Mouse (Mus musculus): ENCODE measurements around the gene Rbbp8nl. TPM values are rescaled to one million over a fixed set of nuclear protein-coding genes. Genes with fewer than 3 reads are reported as not detected.

Gene Rbbp8nl
- not detected in 2 replicates for polyA plus RNA-seq (2015; fragmentation: Nextera tagmentation; extraction: Ambion mirVana)

- no peak within 1 kb of the TSS for H3K27ac ChIP-seq (ENCODE audit: low read depth, low read length)
- no peaks in the 10 kb centered on the region for H3K4me1 ChIP-seq (ENCODE audit: control insufficient read depth, insufficient read depth, low read depth, low read length)
- H3K9me3 ChIP-seq (ENCODE audit: control insufficient read depth, low read length): no peaks in the 10 kb centered on the region
- H3K27me3 ChIP-seq (replicated peaks; ENCODE audit: control insufficient read depth, insufficient read depth, low read length): no peaks in the 10 kb centered on the region
- no peak within 1 kb of the TSS for H3K4me3 ChIP-seq (ENCODE audit: low read length)
- 51% methylated on average over 16 of the region's 16 CpGs for WGBS
- no peak within 1 kb of the TSS for H3K9ac ChIP-seq (ENCODE audit: low read depth, low read length)
- H3K36me3 ChIP-seq (ENCODE audit: control insufficient read depth, insufficient read depth, low read length): no peaks in the 10 kb centered on the region
- H3K4me2 ChIP-seq (ENCODE audit: low read length): no peak within 1 kb of the TSS
- ATAC-seq: no peak
These were observed at the start of gene Rbbp8nl for GRCm38 (mm10) chr2:180289440-180290108. TSS of gene Rbbp8nl (minus strand) at chr2:180289879.

- Histone ChIP-seq H3K4me1 (ENCODE audit: control insufficient read depth, insufficient read depth, low read depth, low read length) (peaks cover 13% of the 10 kb centered on the region), H3K27ac (ENCODE audit: low read depth, low read length) (no peak within 1 kb of the TSS), H3K4me3 (ENCODE audit: low read length) (peak within 1 kb of the TSS; percentile 32), H3K4me2 (ENCODE audit: low read length) (peak within 1 kb of the TSS; percentile 55), H3K9me3 (ENCODE audit: control insufficient read depth, low read length) (no peaks in the 10 kb centered on the region), H3K36me3 (ENCODE audit: control insufficient read depth, insufficient read depth, low read length) (no peaks in the 10 kb centered on the region), H3K27me3 (replicated peaks; ENCODE audit: control insufficient read depth, insufficient read depth, low read length) (peaks cover 45% of the 10 kb centered on the region), H3K9ac (ENCODE audit: low read depth, low read length) (peak within 1 kb of the TSS; percentile 41)
- ATAC-seq: no peak
- WGBS: under 1% methylated on average over 31 of the region's 33 CpGs
These were observed 44.9 kb upstream of the Rbbp8nl start, which contains the start of gene Gata5 for GRCm38 (mm10) chr2:180334551-180334986. TSS of gene Gata5 (minus strand) at chr2:180334699.

DNA sequence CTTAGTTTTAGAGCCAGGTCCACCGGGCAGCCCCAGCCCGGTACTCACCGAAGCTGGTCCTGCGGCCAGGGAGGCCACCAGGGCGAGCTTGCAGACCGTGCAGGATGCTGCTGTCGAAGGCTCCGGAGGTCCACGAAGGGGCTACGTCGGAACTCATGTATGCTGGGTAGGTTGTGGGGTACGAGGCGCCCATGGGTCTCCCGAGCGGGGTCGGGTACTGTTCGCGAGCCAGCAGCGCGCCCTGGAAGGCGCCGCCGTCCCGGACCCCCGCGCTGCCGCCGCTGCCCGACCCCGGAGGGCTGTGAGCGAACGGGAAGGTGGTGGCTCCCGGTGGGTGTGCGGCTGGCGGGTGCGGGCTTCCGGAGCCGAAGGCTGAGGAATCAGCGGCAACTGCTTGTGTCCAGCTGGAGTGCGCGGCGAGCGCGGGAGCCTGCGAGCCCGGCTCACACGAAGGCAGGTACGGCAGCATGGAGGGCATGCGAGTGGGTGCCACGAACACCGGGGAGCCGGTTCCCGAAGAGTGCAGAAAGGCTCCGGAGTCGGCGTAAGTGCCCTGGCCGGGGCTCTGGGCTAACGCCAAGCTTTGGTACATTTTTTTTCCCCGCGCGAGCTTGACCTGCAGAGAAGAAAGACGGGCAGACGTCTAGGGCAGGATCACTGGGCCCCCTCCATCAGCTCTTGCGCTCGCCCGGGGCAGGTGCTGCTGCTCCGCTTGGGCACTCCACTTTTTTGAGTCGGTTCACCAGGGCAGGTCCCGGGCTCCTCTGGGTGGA lies 44.3 kb upstream of the Rbbp8nl start:
- WGBS: under 1% methylated on average over 55 of the region's 69 CpGs
- Histone ChIP-seq H3K4me3 (ENCODE audit: low read length) (peak overlapping the region; percentile 32), H3K9ac (ENCODE audit: low read depth, low read length) (peak overlapping the region; percentile 41), H3K4me2 (ENCODE audit: low read length) (peak overlapping the region; percentile 55), H3K27me3 (replicated peaks; ENCODE audit: control insufficient read depth, insufficient read depth, low read length) (peaks cover 45% of the 10 kb centered on the region), H3K4me1 (ENCODE audit: control insufficient read depth, insufficient read depth, low read depth, low read length) (peaks cover 13% of the 10 kb centered on the region), H3K27ac (ENCODE audit: low read depth, low read length) (no peak overlapping the region), H3K9me3 (ENCODE audit: control insufficient read depth, low read length) (no peaks in the 10 kb centered on the region), H3K36me3 (ENCODE audit: control insufficient read depth, insufficient read depth, low read length) (no peaks in the 10 kb centered on the region)
- no peak for ATAC-seq

DNA sequence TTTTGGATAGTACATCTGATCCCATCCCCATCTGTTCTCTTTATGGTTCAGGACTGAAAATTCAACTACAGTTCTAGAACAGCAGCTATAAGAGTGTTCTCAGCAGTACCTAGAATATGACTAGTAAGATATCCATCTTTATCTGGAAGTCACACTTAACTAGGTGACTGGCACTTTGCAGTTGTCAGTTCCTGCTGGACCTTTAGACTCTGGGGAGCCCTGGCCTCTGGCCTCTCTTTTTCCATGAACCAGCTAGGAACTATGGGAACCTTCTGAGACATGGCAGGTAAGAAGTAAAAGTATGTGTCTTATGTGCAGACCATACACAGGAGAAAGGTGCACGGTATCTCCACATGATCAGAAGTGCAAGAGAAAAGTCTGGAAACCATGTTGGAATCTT lies 39.8 kb upstream of the Rbbp8nl start:
- H3K36me3 ChIP-seq (ENCODE audit: control insufficient read depth, insufficient read depth, low read length): no peaks in the 10 kb centered on the region
- H3K9me3 ChIP-seq (ENCODE audit: control insufficient read depth, low read length): no peaks in the 10 kb centered on the region
- no peak overlapping the region for H3K4me3 ChIP-seq (ENCODE audit: low read length)
- WGBS: 100% methylated on average over 1 of the region's 1 CpGs
- H3K27ac ChIP-seq (ENCODE audit: low read depth, low read length): no peak overlapping the region
- no peak overlapping the region for H3K4me2 ChIP-seq (ENCODE audit: low read length)
- peaks cover 25% of the 10 kb centered on the region for H3K27me3 ChIP-seq (replicated peaks; ENCODE audit: control insufficient read depth, insufficient read depth, low read length)
- H3K4me1 ChIP-seq (ENCODE audit: control insufficient read depth, insufficient read depth, low read depth, low read length): peaks cover 9% of the 10 kb centered on the region
- H3K9ac ChIP-seq (ENCODE audit: low read depth, low read length): no peak overlapping the region
- no peak for ATAC-seq

GRCm38 (mm10) chr2:180322674-180323355 lies 33.1 kb upstream of the Rbbp8nl start:
- Histone ChIP-seq H3K4me3 (ENCODE audit: low read length) (no peak overlapping the region), H3K4me2 (ENCODE audit: low read length) (no peak overlapping the region), H3K27ac (ENCODE audit: low read depth, low read length) (no peak overlapping the region), H3K9me3 (ENCODE audit: control insufficient read depth, low read length) (no peaks in the 10 kb centered on the region), H3K27me3 (replicated peaks; ENCODE audit: control insufficient read depth, insufficient read depth, low read length) (no peaks in the 10 kb centered on the region), H3K9ac (ENCODE audit: low read depth, low read length) (no peak overlapping the region), H3K36me3 (ENCODE audit: control insufficient read depth, insufficient read depth, low read length) (no peaks in the 10 kb centered on the region), H3K4me1 (ENCODE audit: control insufficient read depth, insufficient read depth, low read depth, low read length) (no peaks in the 10 kb centered on the region)
- 34% methylated on average over 13 of the region's 14 CpGs for WGBS
- ATAC-seq: no peak

- Histone ChIP-seq H3K27ac (ENCODE audit: low read depth, low read length) (no peak overlapping the region), H3K4me3 (ENCODE audit: low read length) (no peak overlapping the region), H3K27me3 (replicated peaks; ENCODE audit: control insufficient read depth, insufficient read depth, low read length) (no peaks in the 10 kb centered on the region), H3K4me2 (ENCODE audit: low read length) (no peak overlapping the region), H3K4me1 (ENCODE audit: control insufficient read depth, insufficient read depth, low read depth, low read length) (no peaks in the 10 kb centered on the region), H3K9ac (ENCODE audit: low read depth, low read length) (no peak overlapping the region), H3K9me3 (ENCODE audit: control insufficient read depth, low read length) (no peaks in the 10 kb centered on the region), H3K36me3 (ENCODE audit: control insufficient read depth, insufficient read depth, low read length) (no peaks in the 10 kb centered on the region)
- ATAC-seq: no peak
- 75% methylated on average over 4 of the region's 4 CpGs for whole genome bisulfite sequencing
These were observed 30.5 kb upstream of the Rbbp8nl start for GRCm38 (mm10) chr2:180320216-180320615.

GRCm38 (mm10) chr2:180317591-180317990 lies 27.9 kb upstream of the Rbbp8nl start:
- Histone ChIP-seq H3K4me2 (ENCODE audit: low read length) (no peak overlapping the region), H3K4me1 (ENCODE audit: control insufficient read depth, insufficient read depth, low read depth, low read length) (no peaks in the 10 kb centered on the region), H3K36me3 (ENCODE audit: control insufficient read depth, insufficient read depth, low read length) (no peaks in the 10 kb centered on the region), H3K4me3 (ENCODE audit: low read length) (no peak overlapping the region), H3K27ac (ENCODE audit: low read depth, low read length) (no peak overlapping the region), H3K9ac (ENCODE audit: low read depth, low read length) (no peak overlapping the region), H3K9me3 (ENCODE audit: control insufficient read depth, low read length) (no peaks in the 10 kb centered on the region), H3K27me3 (replicated peaks; ENCODE audit: control insufficient read depth, insufficient read depth, low read length) (no peaks in the 10 kb centered on the region)
- no peak for ATAC-seq
- WGBS: 81% methylated on average over 7 of the region's 7 CpGs

GRCm38 (mm10) chr2:180314292-180314691 lies 24.6 kb upstream of the Rbbp8nl start:
- Histone ChIP-seq H3K4me1 (ENCODE audit: control insufficient read depth, insufficient read depth, low read depth, low read length) (no peaks in the 10 kb centered on the region), H3K4me3 (ENCODE audit: low read length) (no peak overlapping the region), H3K9ac (ENCODE audit: low read depth, low read length) (no peak overlapping the region), H3K36me3 (ENCODE audit: control insufficient read depth, insufficient read depth, low read length) (no peaks in the 10 kb centered on the region), H3K27me3 (replicated peaks; ENCODE audit: control insufficient read depth, insufficient read depth, low read length) (no peaks in the 10 kb centered on the region), H3K27ac (ENCODE audit: low read depth, low read length) (no peak overlapping the region), H3K4me2 (ENCODE audit: low read length) (no peak overlapping the region), H3K9me3 (ENCODE audit: control insufficient read depth, low read length) (no peaks in the 10 kb centered on the region)
- 86% methylated on average over 2 of the region's 2 CpGs for WGBS
- ATAC-seq: no peak

DNA sequence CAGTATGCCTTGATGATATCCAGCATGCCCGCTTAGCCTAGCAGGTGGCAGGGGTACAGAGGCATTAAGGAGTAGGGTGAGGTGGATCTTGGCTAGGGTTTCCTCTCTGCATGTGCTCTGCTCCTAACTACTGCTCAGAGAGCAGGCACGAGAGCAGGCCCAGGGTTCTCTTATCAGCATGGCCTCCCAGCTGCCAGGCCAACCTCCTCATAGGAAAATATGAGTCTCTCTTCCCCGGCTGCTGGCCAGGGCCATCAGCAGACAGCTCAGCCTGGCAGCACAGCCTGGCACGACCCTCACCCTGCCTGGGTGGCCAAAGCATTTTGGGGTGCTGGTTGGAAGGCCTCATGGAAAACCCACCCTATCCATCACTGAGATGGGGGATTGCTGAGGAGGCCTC lies 21.5 kb upstream of the Rbbp8nl start:
- Histone ChIP-seq H3K27ac (ENCODE audit: low read depth, low read length) (no peak overlapping the region), H3K4me1 (ENCODE audit: control insufficient read depth, insufficient read depth, low read depth, low read length) (no peaks in the 10 kb centered on the region), H3K27me3 (replicated peaks; ENCODE audit: control insufficient read depth, insufficient read depth, low read length) (no peaks in the 10 kb centered on the region), H3K4me3 (ENCODE audit: low read length) (no peak overlapping the region), H3K9ac (ENCODE audit: low read depth, low read length) (no peak overlapping the region), H3K9me3 (ENCODE audit: control insufficient read depth, low read length) (no peaks in the 10 kb centered on the region), H3K4me2 (ENCODE audit: low read length) (no peak overlapping the region), H3K36me3 (ENCODE audit: control insufficient read depth, insufficient read depth, low read length) (no peaks in the 10 kb centered on the region)
- WGBS: 76% methylated on average over 4 of the region's 4 CpGs
- no peak for ATAC-seq
